Mouse (Mus musculus): ENCODE measurements at regions not wholly inside any gene's neighbourhood (a gene's known extent, or its start where the extent isn't known, plus 50 kb on each side); places are given as distances from the start of the nearest gene placed in this dataset.

- TF ChIP-seq CTCF (IDR thresholded peaks at IDR 0.05; ENCODE audit: low read depth, low read length): no peak
- TF ChIP-seq POLR2A (IDR thresholded peaks at IDR 0.05; ENCODE audit: borderline replicate concordance, low read depth, low read length): no peak
Measured at GRCm38 (mm10) chr1:69375246-69375645, 267.4 kb upstream of the Erbb4 start.
